Mouse (Mus musculus) thymus, postnatal 4 days (tissue): ENCODE results near the gene Actl10.

Experiments used
- DNase-seq: peaks from one replicate; pipeline ENCODE4 v3.0.0; 2021

The Actl10 gene

GRCm38 (mm10) chr2:154551476-154551875, at the start of gene Actl10:
Gene Actl10 (plus strand): TSS chr2:154551776.
- DNase-seq = no peak

- DNase-seq = no peak
Measured at GRCm38 (mm10) chr2:154507076-154507475, 44.5 kb upstream of the Actl10 start.

GRCm38 (mm10) chr2:154507566-154508283, 43.9 kb upstream of the Actl10 start:
- DNase-seq = peak; percentile 51

GRCm38 (mm10) chr2:154508450-154508849, 43.1 kb upstream of the Actl10 start:
- DNase-seq = no peak

GRCm38 (mm10) chr2:154510141-154510540, 41.4 kb upstream of the Actl10 start:
- DNase-seq = no peak

GRCm38 (mm10) chr2:154516944-154517343, 34.6 kb upstream of the Actl10 start:
- no peak for DNase-seq

- DNase-seq = no peak
Measured at GRCm38 (mm10) chr2:154517424-154517823, 34.2 kb upstream of the Actl10 start.

GRCm38 (mm10) chr2:154521449-154521848, 30.1 kb upstream of the Actl10 start:
- no peak for DNase-seq

- DNase-seq = no peak
Measured at GRCm38 (mm10) chr2:154522334-154522733, 29.2 kb upstream of the Actl10 start.

- no peak for DNase-seq
Measured at GRCm38 (mm10) chr2:154525285-154525684, 26.3 kb upstream of the Actl10 start.

GRCm38 (mm10) chr2:154526531-154526930, 25.0 kb upstream of the Actl10 start:
- DNase-seq = no peak

- no peak for DNase-seq
Measured at GRCm38 (mm10) chr2:154532888-154533287, 18.7 kb upstream of the Actl10 start.

- no peak for DNase-seq
Measured at GRCm38 (mm10) chr2:154534704-154535270, 16.8 kb upstream of the Actl10 start.

- no peak for DNase-seq
Measured at GRCm38 (mm10) chr2:154538310-154538709, 13.3 kb upstream of the Actl10 start.

- DNase-seq = no peak
Measured at GRCm38 (mm10) chr2:154538710-154539109, 12.9 kb upstream of the Actl10 start.

- peak; percentile 63 for DNase-seq
Measured at GRCm38 (mm10) chr2:154539720-154540119, 11.9 kb upstream of the Actl10 start.

GRCm38 (mm10) chr2:154541630-154542029, 9.9 kb upstream of the Actl10 start:
- DNase-seq = no peak

GRCm38 (mm10) chr2:154543567-154544347, 7.8 kb upstream of the Actl10 start:
- DNase-seq = no peak

- DNase-seq = no peak
Measured at GRCm38 (mm10) chr2:154546711-154547110, 4.9 kb upstream of the Actl10 start, which contains the start of gene 1700003F12Rik. Gene 1700003F12Rik (plus strand): TSS chr2:154547085.

GRCm38 (mm10) chr2:154548688-154549087, 2.9 kb upstream of the Actl10 start:
- DNase-seq = no peak

- peak; percentile 83 for DNase-seq
Measured at GRCm38 (mm10) chr2:154549127-154549885, 2.3 kb upstream of the Actl10 start.

GRCm38 (mm10) chr2:154549886-154550189, 1.7 kb upstream of the Actl10 start:
- DNase-seq = no peak

- no peak for DNase-seq
Measured at GRCm38 (mm10) chr2:154550937-154551336, 639 bp upstream of the Actl10 start.
